Mouse (Mus musculus): Measurements from ENCODE around the gene Pip4k2c. TPM values are rescaled to one million over a fixed set of nuclear protein-coding genes. Genes with fewer than 3 reads are reported as not detected.

The Pip4k2c gene
- polyA plus RNA-seq, 1 experiment from 2014 or later: 17.0 TPM

- WGBS: 45% methylated on average over 10 of the region's 10 CpGs
- peaks cover 27% of the 10 kb centered on the region for H3K36me3 ChIP-seq
- peaks cover 3% of the 10 kb centered on the region; the same call in 1 of the 2 replicates for H3K9me3 ChIP-seq
- peak overlapping the region; percentile 75 for H3K4me3 ChIP-seq
- H3K4me1 ChIP-seq: peaks cover 63% of the 10 kb centered on the region
- peak overlapping the region; percentile 91 for H3K9ac ChIP-seq (replicated peaks)
- peak overlapping the region; percentile 99 for H3K4me2 ChIP-seq (replicated peaks)
- no peak for ATAC-seq (ENCODE audit: low FRiP score, low read depth)
- peak overlapping the region; percentile 86 for H3K27ac ChIP-seq (replicated peaks)
- peaks cover 31% of the 10 kb centered on the region for H3K27me3 ChIP-seq
Observed at GRCm38 (mm10) chr10:127187371-127188078, 23.9 kb downstream of the Pip4k2c start.

GRCm38 (mm10) chr10:127186451-127186850 is 24.9 kb downstream of the Pip4k2c start:
- Histone ChIP-seq H3K4me2 (replicated peaks) (no peak overlapping the region), H3K9me3 (peaks cover 3% of the 10 kb centered on the region; the same call in 1 of the 2 replicates), H3K27me3 (peaks cover 41% of the 10 kb centered on the region), H3K27ac (replicated peaks) (no peak overlapping the region), H3K9ac (replicated peaks) (no peak overlapping the region), H3K4me3 (no peak overlapping the region), H3K4me1 (peaks cover 62% of the 10 kb centered on the region), H3K36me3 (peaks cover 25% of the 10 kb centered on the region)
- ATAC-seq (ENCODE audit: low FRiP score, low read depth): no peak
- 95% methylated on average over 1 of the region's 1 CpGs for WGBS

GRCm38 (mm10) chr10:127185506-127185905 is 25.9 kb downstream of the Pip4k2c start:
- H3K4me1 ChIP-seq: peaks cover 56% of the 10 kb centered on the region
- ATAC-seq (ENCODE audit: low FRiP score, low read depth): no peak

GRCm38 (mm10) chr10:127185101-127185500 is 26.3 kb downstream of the Pip4k2c start:
- no peak for ATAC-seq (ENCODE audit: low FRiP score, low read depth)
- Histone ChIP-seq H3K27ac (replicated peaks) (no peak overlapping the region), H3K4me1 (peaks cover 56% of the 10 kb centered on the region), H3K9ac (replicated peaks) (no peak overlapping the region), H3K36me3 (peaks cover 17% of the 10 kb centered on the region), H3K4me3 (no peak overlapping the region), H3K4me2 (replicated peaks) (no peak overlapping the region), H3K27me3 (peaks cover 51% of the 10 kb centered on the region), H3K9me3 (peaks cover 3% of the 10 kb centered on the region; the same call in 1 of the 2 replicates)
- 70% methylated on average over 9 of the region's 9 CpGs for WGBS

More at GRCm38 (mm10) chr10:127185506-127185905, 25.9 kb downstream of the Pip4k2c start:
- H3K27ac ChIP-seq (replicated peaks): no peak overlapping the region
- H3K4me2 ChIP-seq (replicated peaks): no peak overlapping the region
- peaks cover 3% of the 10 kb centered on the region; the same call in 1 of the 2 replicates for H3K9me3 ChIP-seq
- no peak overlapping the region for H3K4me3 ChIP-seq
- H3K9ac ChIP-seq (replicated peaks): no peak overlapping the region
- peaks cover 17% of the 10 kb centered on the region for H3K36me3 ChIP-seq
- peaks cover 47% of the 10 kb centered on the region for H3K27me3 ChIP-seq
- WGBS: 86% methylated on average over 15 of the region's 15 CpGs

GRCm38 (mm10) chr10:127183759-127184158 is 27.6 kb downstream of the Pip4k2c start:
- peaks cover 64% of the 10 kb centered on the region for H3K27me3 ChIP-seq
- WGBS: 8% methylated on average over 20 of the region's 20 CpGs
- ATAC-seq (ENCODE audit: low FRiP score, low read depth): no peak
- 0 out of 2 replicates have a peak overlapping the region, but pooled peaks have one; percentile 10 for H3K4me3 ChIP-seq
- peaks cover 3% of the 10 kb centered on the region; the same call in 1 of the 2 replicates for H3K9me3 ChIP-seq
- no peak overlapping the region for H3K27ac ChIP-seq (replicated peaks)
- peak overlapping the region; percentile 36 for H3K4me2 ChIP-seq (replicated peaks)
- peaks cover 17% of the 10 kb centered on the region for H3K36me3 ChIP-seq
- no peak overlapping the region for H3K9ac ChIP-seq (replicated peaks)
- peaks cover 48% of the 10 kb centered on the region for H3K4me1 ChIP-seq

GRCm38 (mm10) chr10:127182624-127183023 is 28.8 kb downstream of the Pip4k2c start:
- no peak for ATAC-seq (ENCODE audit: low FRiP score, low read depth)
- H3K4me2 ChIP-seq (replicated peaks): no peak overlapping the region

GRCm38 (mm10) chr10:127181566-127181965 is 29.8 kb downstream of the Pip4k2c start:
- no peak overlapping the region for H3K4me3 ChIP-seq
- H3K27ac ChIP-seq (replicated peaks): no peak overlapping the region
- H3K27me3 ChIP-seq: peaks cover 86% of the 10 kb centered on the region
- peaks cover 45% of the 10 kb centered on the region for H3K4me1 ChIP-seq
- peaks cover 15% of the 10 kb centered on the region for H3K36me3 ChIP-seq
- no peak overlapping the region for H3K4me2 ChIP-seq (replicated peaks)
- ATAC-seq (ENCODE audit: low FRiP score, low read depth): no peak
- WGBS: 61% methylated on average over 6 of the region's 6 CpGs
- H3K9me3 ChIP-seq: no peaks in the 10 kb centered on the region
- H3K9ac ChIP-seq (replicated peaks): no peak overlapping the region

More at GRCm38 (mm10) chr10:127182624-127183023, 28.8 kb downstream of the Pip4k2c start:
- H3K4me3 ChIP-seq: no peak overlapping the region
- H3K9me3 ChIP-seq: peaks cover 3% of the 10 kb centered on the region; the same call in 1 of the 2 replicates
- H3K27ac ChIP-seq (replicated peaks): no peak overlapping the region
- 91% methylated on average over 4 of the region's 4 CpGs for WGBS
- peaks cover 75% of the 10 kb centered on the region for H3K27me3 ChIP-seq
- H3K4me1 ChIP-seq: peaks cover 52% of the 10 kb centered on the region
- no peak overlapping the region for H3K9ac ChIP-seq (replicated peaks)
- H3K36me3 ChIP-seq: peaks cover 17% of the 10 kb centered on the region

GRCm38 (mm10) chr10:127180695-127181047 is 30.7 kb downstream of the Pip4k2c start:
- WGBS: 1% methylated on average over 3 of the region's 3 CpGs
- peak overlapping the region; percentile 42; the same call in 1 of the 2 replicates for H3K4me2 ChIP-seq (replicated peaks)
- H3K9ac ChIP-seq (replicated peaks): peak overlapping the region; percentile 39; the same call in 1 of the 2 replicates
- no peaks in the 10 kb centered on the region for H3K9me3 ChIP-seq
- H3K27ac ChIP-seq (replicated peaks): no peak overlapping the region
- H3K4me1 ChIP-seq: peaks cover 45% of the 10 kb centered on the region
- H3K36me3 ChIP-seq: peaks cover 11% of the 10 kb centered on the region; the same call in 1 of the 2 replicates
- ATAC-seq (ENCODE audit: low FRiP score, low read depth): no peak
- H3K27me3 ChIP-seq: peaks cover 94% of the 10 kb centered on the region
- H3K4me3 ChIP-seq: no peak overlapping the region

GRCm38 (mm10) chr10:127179871-127180694 is 31.3 kb downstream of the Pip4k2c start, which contains the start of gene Slc26a10:
Gene Slc26a10 (minus strand): TSS chr10:127180645.
- no peak within 1 kb of the TSS for H3K27ac ChIP-seq (replicated peaks)
- H3K27me3 ChIP-seq: peaks cover 89% of the 10 kb centered on the region
- peak within 1 kb of the TSS; percentile 22; the same call in 1 of the 2 replicates for H3K4me3 ChIP-seq
- H3K9me3 ChIP-seq: no peaks in the 10 kb centered on the region
- H3K9ac ChIP-seq (replicated peaks): peak within 1 kb of the TSS; percentile 39; the same call in 1 of the 2 replicates
- peaks cover 11% of the 10 kb centered on the region; the same call in 1 of the 2 replicates for H3K36me3 ChIP-seq
- peak within 1 kb of the TSS; percentile 42 for H3K4me2 ChIP-seq (replicated peaks)
- 1% methylated on average over 34 of the region's 34 CpGs for WGBS
- peaks cover 39% of the 10 kb centered on the region for H3K4me1 ChIP-seq
- ATAC-seq (ENCODE audit: low FRiP score, low read depth): no peak

GRCm38 (mm10) chr10:127178286-127179027 is 32.9 kb downstream of the Pip4k2c start:
- 5% methylated on average over 41 of the region's 41 CpGs for WGBS
- no peak for ATAC-seq (ENCODE audit: low FRiP score, low read depth)

GRCm38 (mm10) chr10:127177719-127178118 is 33.7 kb downstream of the Pip4k2c start:
- peaks cover 22% of the 10 kb centered on the region for H3K4me1 ChIP-seq
- ATAC-seq (ENCODE audit: low FRiP score, low read depth): peak; percentile 75
- H3K9ac ChIP-seq (replicated peaks): no peak overlapping the region; the same call in 1 of the 2 replicates
- H3K4me2 ChIP-seq (replicated peaks): peak overlapping the region; percentile 45
- 2% methylated on average over 23 of the region's 23 CpGs for WGBS
- H3K4me3 ChIP-seq: peak overlapping the region; percentile 26
- peaks cover 3% of the 10 kb centered on the region; the same call in 1 of the 2 replicates for H3K36me3 ChIP-seq
- H3K27me3 ChIP-seq: peaks cover 84% of the 10 kb centered on the region
- no peak overlapping the region for H3K27ac ChIP-seq (replicated peaks)
- no peaks in the 10 kb centered on the region for H3K9me3 ChIP-seq

More at GRCm38 (mm10) chr10:127178286-127179027, 32.9 kb downstream of the Pip4k2c start:
- Histone ChIP-seq H3K27me3 (peaks cover 83% of the 10 kb centered on the region), H3K4me1 (peaks cover 24% of the 10 kb centered on the region), H3K4me3 (peak overlapping the region; percentile 26), H3K9ac (replicated peaks) (no peak overlapping the region; the same call in 1 of the 2 replicates), H3K27ac (replicated peaks) (no peak overlapping the region), H3K4me2 (replicated peaks) (peak overlapping the region; percentile 45), H3K9me3 (no peaks in the 10 kb centered on the region), H3K36me3 (peaks cover 10% of the 10 kb centered on the region; the same call in 1 of the 2 replicates)
